Mouse (Mus musculus): ENCODE data around the gene Tas2r137. TPM values are rescaled to one million over a fixed set of nuclear protein-coding genes. Genes with fewer than 3 reads are reported as not detected.

Gene Tas2r137
- under 1 TPM in 1 of 2 experiments, not detected in 1; 0.53 TPM for total RNA-seq (2023)

GRCm38 (mm10) chr6:40490933-40491332 lies at the start of gene Tas2r137:
Tas2r137 (plus strand) TSS chr6:40491233.

GRCm38 (mm10) chr6:40470916-40471719 lies 19.9 kb upstream of the Tas2r137 start, which contains the start of gene Ssbp1:
Ssbp1 (plus strand) TSS chr6:40471352.

GRCm38 (mm10) chr6:40493229-40493628 lies 2.2 kb downstream of the Tas2r137 start, which contains the start of gene Tas2r108:
Tas2r108 (plus strand) TSS chr6:40493529.

GRCm38 (mm10) chr6:40519408-40519807 lies 28.4 kb downstream of the Tas2r137 start, which contains the start of gene Prss37:
Prss37 (minus strand) TSS chr6:40519508.

Other genes with a start within 250 kb of the Tas2r137 start
- gene Agk, start 166.1 kb upstream of the Tas2r137 start, total RNA-seq (2023): 10 to 100 TPM; 50.2 to 50.8 TPM
- gene E330009J07Rik, start 55.1 kb upstream of the Tas2r137 start, total RNA-seq (2023): 10 to 100 TPM; 20.5 to 21.9 TPM
- gene Wee2, start 52.1 kb upstream of the Tas2r137 start, total RNA-seq (2023): not detected
- gene Ssbp1, start 19.9 kb upstream of the Tas2r137 start, total RNA-seq (2023): 10 to 100 TPM; 63.7 to 65.6 TPM
- gene Tas2r108, start 2.3 kb downstream of the Tas2r137 start, total RNA-seq (2023): not detected
- gene Prss37, start 28.3 kb downstream of the Tas2r137 start, total RNA-seq (2023): not detected
- not detected for gene Olfr461, start 63.8 kb downstream of the Tas2r137 start, total RNA-seq (2023)
- not detected for gene Olfr460, start 78.3 kb downstream of the Tas2r137 start, total RNA-seq (2023)
- not detected for gene Clec5a, start 94.6 kb downstream of the Tas2r137 start, total RNA-seq (2023)
- not detected for gene Tas2r138, start 122.1 kb downstream of the Tas2r137 start, total RNA-seq (2023)
- gene Mgam, start 137.6 kb downstream of the Tas2r137 start, total RNA-seq (2023): not detected

Data from T-cell, adult 66 days (primary cell).